Mouse (Mus musculus): ENCODE results near the gene Foxg1. TPM values are rescaled to one million over a fixed set of nuclear protein-coding genes. Genes with fewer than 3 reads are reported as not detected.

Foxg1 gene
- polyA plus RNA-seq, 1 experiment, result 0.49 TPM

- Histone ChIP-seq H3K4me3 (ENCODE audit: low read depth, low read length) (no peak overlapping the region), H3K27ac (ENCODE audit: insufficient read depth, low read length) (no peak overlapping the region), H3K27me3 (ENCODE audit: control insufficient read depth, insufficient read depth, low read length, poor library complexity, severe bottlenecking) (peaks cover 17% of the 10 kb centered on the region), H3K9ac (ENCODE audit: low read depth, poor library complexity, severe bottlenecking) (no peak overlapping the region), H3K36me3 (ENCODE audit: control insufficient read depth, insufficient read depth, low read length, poor library complexity, severe bottlenecking) (no peaks in the 10 kb centered on the region), H3K9me3 (replicated peaks; ENCODE audit: control insufficient read depth, insufficient read depth, low read length, poor library complexity, severe bottlenecking) (no peaks in the 10 kb centered on the region), H3K4me1 (ENCODE audit: control insufficient read depth, insufficient read depth, low read length) (no peaks in the 10 kb centered on the region)
- TF ChIP-seq EP300 (IDR thresholded peaks at IDR 0.05; ENCODE audit: insufficient read depth, low read depth, low read length), result no peak
- no peak for TF ChIP-seq POLR2A (IDR thresholded peaks at IDR 0.05; ENCODE audit: insufficient read depth, low read length)
- TF ChIP-seq CTCF (IDR thresholded peaks at IDR 0.05; ENCODE audit: low read depth, low read length), result no peak
These were observed 11.2 kb downstream of the Foxg1 start for GRCm38 (mm10) chr12:49393639-49394038.

GRCm38 (mm10) chr12:49394181-49394580 lies 11.7 kb downstream of the Foxg1 start:
- Histone ChIP-seq H3K27ac (ENCODE audit: insufficient read depth, low read length) (no peak overlapping the region), H3K4me1 (ENCODE audit: control insufficient read depth, insufficient read depth, low read length) (no peaks in the 10 kb centered on the region), H3K4me3 (ENCODE audit: low read depth, low read length) (no peak overlapping the region), H3K36me3 (ENCODE audit: control insufficient read depth, insufficient read depth, low read length, poor library complexity, severe bottlenecking) (no peaks in the 10 kb centered on the region), H3K9ac (ENCODE audit: low read depth, poor library complexity, severe bottlenecking) (no peak overlapping the region), H3K9me3 (replicated peaks; ENCODE audit: control insufficient read depth, insufficient read depth, low read length, poor library complexity, severe bottlenecking) (no peaks in the 10 kb centered on the region), H3K27me3 (ENCODE audit: control insufficient read depth, insufficient read depth, low read length, poor library complexity, severe bottlenecking) (peaks cover 17% of the 10 kb centered on the region)
- TF ChIP-seq CTCF (IDR thresholded peaks at IDR 0.05; ENCODE audit: low read depth, low read length) (no peak), EP300 (IDR thresholded peaks at IDR 0.05; ENCODE audit: insufficient read depth, low read depth, low read length) (no peak), POLR2A (IDR thresholded peaks at IDR 0.05; ENCODE audit: insufficient read depth, low read length) (no peak)

GRCm38 (mm10) chr12:49394836-49395235 lies 12.4 kb downstream of the Foxg1 start:
- H3K27me3 ChIP-seq (ENCODE audit: control insufficient read depth, insufficient read depth, low read length, poor library complexity, severe bottlenecking), result peaks cover 19% of the 10 kb centered on the region

GRCm38 (mm10) chr12:49395969-49396368 lies 13.5 kb downstream of the Foxg1 start:
- H3K9ac ChIP-seq (ENCODE audit: low read depth, poor library complexity, severe bottlenecking), result no peak overlapping the region
- H3K36me3 ChIP-seq (ENCODE audit: control insufficient read depth, insufficient read depth, low read length, poor library complexity, severe bottlenecking), result no peaks in the 10 kb centered on the region
- H3K9me3 ChIP-seq (replicated peaks; ENCODE audit: control insufficient read depth, insufficient read depth, low read length, poor library complexity, severe bottlenecking), result no peaks in the 10 kb centered on the region
- peaks cover 21% of the 10 kb centered on the region for H3K27me3 ChIP-seq (ENCODE audit: control insufficient read depth, insufficient read depth, low read length, poor library complexity, severe bottlenecking)
- TF ChIP-seq EP300 (IDR thresholded peaks at IDR 0.05; ENCODE audit: insufficient read depth, low read depth, low read length), result no peak
- TF ChIP-seq CTCF (IDR thresholded peaks at IDR 0.05; ENCODE audit: low read depth, low read length), result no peak
- TF ChIP-seq POLR2A (IDR thresholded peaks at IDR 0.05; ENCODE audit: insufficient read depth, low read length), result no peak
- H3K4me3 ChIP-seq (ENCODE audit: low read depth, low read length), result no peak overlapping the region
- H3K27ac ChIP-seq (ENCODE audit: insufficient read depth, low read length), result no peak overlapping the region
- no peaks in the 10 kb centered on the region for H3K4me1 ChIP-seq (ENCODE audit: control insufficient read depth, insufficient read depth, low read length)

More at GRCm38 (mm10) chr12:49394836-49395235, 12.4 kb downstream of the Foxg1 start:
- Histone ChIP-seq H3K36me3 (ENCODE audit: control insufficient read depth, insufficient read depth, low read length, poor library complexity, severe bottlenecking) (no peaks in the 10 kb centered on the region), H3K4me3 (ENCODE audit: low read depth, low read length) (no peak overlapping the region), H3K27ac (ENCODE audit: insufficient read depth, low read length) (no peak overlapping the region), H3K4me1 (ENCODE audit: control insufficient read depth, insufficient read depth, low read length) (no peaks in the 10 kb centered on the region), H3K9ac (ENCODE audit: low read depth, poor library complexity, severe bottlenecking) (no peak overlapping the region), H3K9me3 (replicated peaks; ENCODE audit: control insufficient read depth, insufficient read depth, low read length, poor library complexity, severe bottlenecking) (no peaks in the 10 kb centered on the region)
- no peak for TF ChIP-seq POLR2A (IDR thresholded peaks at IDR 0.05; ENCODE audit: insufficient read depth, low read length)
- TF ChIP-seq EP300 (IDR thresholded peaks at IDR 0.05; ENCODE audit: insufficient read depth, low read depth, low read length), result no peak
- TF ChIP-seq CTCF (IDR thresholded peaks at IDR 0.05; ENCODE audit: low read depth, low read length), result no peak

GRCm38 (mm10) chr12:49396776-49397175 lies 14.3 kb downstream of the Foxg1 start:
- Histone ChIP-seq H3K9ac (ENCODE audit: low read depth, poor library complexity, severe bottlenecking) (no peak overlapping the region), H3K4me3 (ENCODE audit: low read depth, low read length) (no peak overlapping the region), H3K36me3 (ENCODE audit: control insufficient read depth, insufficient read depth, low read length, poor library complexity, severe bottlenecking) (no peaks in the 10 kb centered on the region), H3K27ac (ENCODE audit: insufficient read depth, low read length) (no peak overlapping the region), H3K27me3 (ENCODE audit: control insufficient read depth, insufficient read depth, low read length, poor library complexity, severe bottlenecking) (peaks cover 21% of the 10 kb centered on the region), H3K4me1 (ENCODE audit: control insufficient read depth, insufficient read depth, low read length) (no peaks in the 10 kb centered on the region), H3K9me3 (replicated peaks; ENCODE audit: control insufficient read depth, insufficient read depth, low read length, poor library complexity, severe bottlenecking) (no peaks in the 10 kb centered on the region)
- TF ChIP-seq EP300 (IDR thresholded peaks at IDR 0.05; ENCODE audit: insufficient read depth, low read depth, low read length) (no peak), CTCF (IDR thresholded peaks at IDR 0.05; ENCODE audit: low read depth, low read length) (no peak), POLR2A (IDR thresholded peaks at IDR 0.05; ENCODE audit: insufficient read depth, low read length) (no peak)

GRCm38 (mm10) chr12:49397443-49398162 lies 15.1 kb downstream of the Foxg1 start:
- Histone ChIP-seq H3K27ac (ENCODE audit: insufficient read depth, low read length) (no peak overlapping the region), H3K9ac (ENCODE audit: low read depth, poor library complexity, severe bottlenecking) (no peak overlapping the region), H3K9me3 (replicated peaks; ENCODE audit: control insufficient read depth, insufficient read depth, low read length, poor library complexity, severe bottlenecking) (no peaks in the 10 kb centered on the region), H3K4me1 (ENCODE audit: control insufficient read depth, insufficient read depth, low read length) (no peaks in the 10 kb centered on the region), H3K4me3 (ENCODE audit: low read depth, low read length) (no peak overlapping the region), H3K36me3 (ENCODE audit: control insufficient read depth, insufficient read depth, low read length, poor library complexity, severe bottlenecking) (no peaks in the 10 kb centered on the region), H3K27me3 (ENCODE audit: control insufficient read depth, insufficient read depth, low read length, poor library complexity, severe bottlenecking) (peaks cover 21% of the 10 kb centered on the region)
- no peak for TF ChIP-seq EP300 (IDR thresholded peaks at IDR 0.05; ENCODE audit: insufficient read depth, low read depth, low read length)
- no peak for TF ChIP-seq CTCF (IDR thresholded peaks at IDR 0.05; ENCODE audit: low read depth, low read length)

All from ES-Bruce4 (cell line).